Comparison of ENCODE assay signal across 8 mouse cellular contexts in the genomic region with DNA sequence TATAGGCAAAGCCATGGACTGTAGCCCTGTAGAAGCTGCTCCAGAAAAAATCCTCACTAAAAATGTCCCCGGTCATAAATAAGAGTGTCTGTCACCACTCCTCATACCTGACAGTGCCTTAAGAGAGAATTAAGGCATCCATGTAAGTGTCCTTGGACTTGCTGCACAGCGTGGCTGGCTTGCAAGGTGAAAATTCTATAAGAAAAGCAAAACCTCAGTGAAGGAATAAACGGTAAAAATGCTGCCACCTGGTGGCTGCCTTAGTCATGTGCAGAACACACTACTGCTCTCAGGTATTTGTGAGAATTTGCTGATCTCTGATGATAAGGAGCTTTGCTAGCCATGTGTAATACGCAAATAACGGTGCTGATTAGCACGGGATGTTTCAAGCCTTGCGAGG.
DNase-seq lines count a peak whose midpoint lies in the region; ATAC-seq and TF ChIP-seq lines count a peak whose summit lies in the region.

No protein-coding gene starts in this region.

- no peak overlapping the region for H3K27ac ChIP-seq in forebrain, embryonic 14.5 days (ENCODE audit: low read depth, low read length)
- no peak overlapping the region for H3K27ac ChIP-seq in lung, embryonic 14.5 days (ENCODE audit: low read depth)

- H3K4me1 ChIP-seq in forebrain, embryonic 14.5 days (ENCODE audit: control insufficient read depth, insufficient read depth, low read length), result no peaks in the 10 kb centered on the region
- H3K4me1 ChIP-seq in lung, embryonic 14.5 days (ENCODE audit: insufficient read depth), result no peaks in the 10 kb centered on the region

- H3K36me3 ChIP-seq in forebrain, embryonic 14.5 days (ENCODE audit: control insufficient read depth, insufficient read depth, low read length), result no peaks in the 10 kb centered on the region
- no peaks in the 10 kb centered on the region for H3K36me3 ChIP-seq in lung, embryonic 14.5 days (ENCODE audit: insufficient read depth)

- WGBS in forebrain, embryonic 14.5 days, result 36% methylated on average over 7 of the region's 7 CpGs
- 27% methylated on average over 7 of the region's 7 CpGs for WGBS in lung, embryonic 14.5 days

- H3K4me3 ChIP-seq in forebrain, embryonic 14.5 days (ENCODE audit: low read depth, low read length), result no peak overlapping the region
- no peak overlapping the region for H3K4me3 ChIP-seq in lung, embryonic 14.5 days (ENCODE audit: low read depth, low read length)

- DNase-seq in gastrocnemius, adult 18-20 months (ENCODE audit: low spot score), result peak; percentile 2
- no peak for DNase-seq in gastrocnemius, postnatal 25 days
- peak; percentile 46 for DNase-seq in A20 (ENCODE audit: low read depth, low spot score)
- DNase-seq in c-Kit-negative CD71-positive TER-119-positive erythroid progenitor cells, embryonic 14.5 days (ENCODE audit: low read depth, low spot score), result peak; percentile 6
- peak; percentile 87 for DNase-seq in forebrain, embryonic 14.5 days (ENCODE audit: low spot score)
- peak; percentile 42 to 59 for DNase-seq in kidney, postnatal 25 days
- peak; percentile 78 for DNase-seq in lung, embryonic 14.5 days
- DNase-seq in right cerebral cortex, postnatal 10 days (ENCODE audit: low spot score in 2 of 2), result peak; percentile 77 to 86

- no peaks in the 10 kb centered on the region for H3K9me3 ChIP-seq in forebrain, embryonic 14.5 days (replicated peaks; ENCODE audit: control insufficient read depth, low read length)
- no peaks in the 10 kb centered on the region for H3K9me3 ChIP-seq in lung, embryonic 14.5 days (ENCODE audit: low read depth, low read length)

- H3K4me2 ChIP-seq in forebrain, embryonic 14.5 days (ENCODE audit: low read length), result no peak overlapping the region
- no peak overlapping the region for H3K4me2 ChIP-seq in lung, embryonic 14.5 days

- no peak overlapping the region for H3K9ac ChIP-seq in forebrain, embryonic 14.5 days (ENCODE audit: low read length)
- H3K9ac ChIP-seq in lung, embryonic 14.5 days, result no peak overlapping the region

- ATAC-seq in forebrain, embryonic 14.5 days, result peak; percentile 58
- no peak for ATAC-seq in lung, embryonic 14.5 days (ENCODE audit: insufficient read depth)

- H3K27me3 ChIP-seq in forebrain, embryonic 14.5 days (replicated peaks; ENCODE audit: control insufficient read depth, insufficient read depth, low read length), result no peaks in the 10 kb centered on the region
- H3K27me3 ChIP-seq in lung, embryonic 14.5 days (ENCODE audit: insufficient read depth, low read length), result no peaks in the 10 kb centered on the region

- peak; percentile 70 for TF ChIP-seq CTCF in lung, embryonic 14.5 days (IDR thresholded peaks at IDR 0.05; ENCODE audit: low read depth)
